Mouse (Mus musculus) cerebellum, postnatal 10 days (tissue): ENCODE results near the gene Rmnd5b.
"Not testable (repeated sequence)": the region's sequence is repeated elsewhere in the genome, so short reads cannot be mapped to it uniquely, and the experiment has no call there.

Experiments
- DNase-seq, 2 experiments: peaks; one replicate each; pipeline ENCODE4 v3.0.0; 2021; ENCODE audit warnings: mixed read lengths in 2 of 2

The Rmnd5b gene

DNA sequence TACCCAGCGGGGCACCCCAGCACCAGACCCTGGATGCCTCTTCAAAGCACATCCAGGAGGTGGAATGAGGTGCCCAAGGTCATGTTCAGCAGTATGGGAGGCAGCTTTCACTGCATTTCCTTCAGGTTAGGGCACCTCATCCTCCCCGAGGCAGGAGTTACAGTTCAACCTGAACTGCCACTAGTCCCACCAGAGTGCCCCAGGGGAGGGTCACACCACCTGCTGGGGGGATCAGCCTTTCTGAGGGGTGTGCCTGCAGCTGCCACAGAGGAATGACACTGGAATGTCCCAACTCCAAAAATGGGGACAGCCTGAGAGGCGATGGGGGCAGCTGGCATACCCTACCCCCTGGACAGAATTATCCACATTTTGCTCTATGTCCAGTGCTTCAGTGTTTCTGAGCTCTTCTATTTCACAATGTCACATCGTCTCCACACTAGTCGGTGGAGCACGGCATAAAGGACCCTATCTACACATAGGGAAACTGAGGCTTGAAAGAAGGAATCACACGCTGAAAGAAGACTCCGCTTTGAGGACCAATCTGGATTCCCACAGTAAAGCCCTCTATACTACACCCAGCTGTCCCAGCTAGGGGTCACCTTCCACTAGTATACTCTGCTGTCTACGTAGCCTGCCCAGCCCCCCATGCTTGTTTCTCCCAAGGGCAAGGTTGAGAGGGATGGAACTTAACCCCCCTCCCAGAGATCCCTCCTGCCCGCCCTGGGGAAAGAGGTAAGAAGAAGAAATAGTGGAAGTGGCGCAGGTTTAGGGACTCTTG lies 13.6 kb upstream of the Rmnd5b start:
- DNase-seq, result peak; percentile 34 to 47

DNA sequence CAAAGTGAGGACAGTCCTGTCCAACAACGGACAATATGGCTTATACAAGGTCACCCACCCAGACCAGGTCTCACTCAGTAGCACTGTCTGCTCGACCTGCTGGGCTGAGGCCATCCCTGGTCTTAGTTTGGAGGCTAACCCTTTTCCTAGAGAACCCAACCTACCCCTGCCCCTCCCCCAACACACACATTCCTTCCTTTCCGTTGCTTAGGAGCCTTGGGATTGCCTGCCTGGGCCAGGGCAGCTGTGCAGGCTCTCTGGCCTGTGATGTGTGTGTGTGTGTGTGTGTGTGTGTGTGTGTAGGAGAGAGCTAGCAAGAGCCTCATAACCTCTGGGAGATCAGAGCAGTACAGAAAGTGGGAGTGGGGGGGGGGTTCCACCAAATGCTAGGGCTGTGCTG lies 12.9 kb upstream of the Rmnd5b start:
- peak; percentile 43 to 45 for DNase-seq

DNA sequence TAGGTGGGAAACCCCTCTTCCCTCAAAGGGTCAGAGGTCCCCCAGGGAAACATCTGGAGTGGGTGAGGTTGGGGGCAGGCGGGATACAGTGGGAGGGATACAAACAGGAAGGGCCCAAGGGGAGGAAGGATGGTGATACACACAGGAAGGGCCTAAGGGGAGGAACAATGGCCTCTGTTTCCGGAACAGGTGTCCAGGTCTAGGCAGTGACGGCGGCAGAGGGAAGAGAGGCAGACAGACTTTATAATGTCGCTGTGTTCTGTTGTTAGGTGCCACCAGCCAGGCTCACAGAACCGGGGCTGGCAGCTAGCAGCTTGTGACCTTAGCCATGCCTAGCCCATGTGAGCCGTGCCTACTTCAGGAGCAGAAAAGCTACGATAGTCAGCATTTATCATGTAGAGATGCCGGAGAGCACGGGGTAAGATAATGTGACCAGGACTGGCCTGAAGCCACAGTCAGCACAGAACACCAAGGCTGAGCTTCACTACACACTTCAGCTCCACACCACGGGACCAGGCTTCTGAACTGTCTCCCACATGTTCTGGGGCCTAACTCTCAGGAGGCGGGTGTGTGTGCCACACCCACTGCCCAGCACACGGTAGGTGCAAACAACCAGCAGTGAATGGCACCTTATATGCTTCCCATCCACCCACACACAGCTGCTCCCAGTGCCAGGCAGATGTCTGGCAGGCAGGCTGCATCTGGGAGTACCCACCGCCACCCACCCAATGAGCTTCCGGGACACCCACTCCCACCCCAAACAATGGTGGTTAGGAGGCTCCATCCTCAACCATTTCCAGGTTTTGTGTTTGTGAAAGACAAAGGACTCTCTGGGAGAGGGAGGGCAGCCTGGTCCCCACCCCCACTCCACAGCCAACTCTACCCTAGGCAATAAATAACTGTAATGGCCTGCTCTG lies 11.3 kb upstream of the Rmnd5b start:
- peak; percentile 16 to 25 for DNase-seq

DNA sequence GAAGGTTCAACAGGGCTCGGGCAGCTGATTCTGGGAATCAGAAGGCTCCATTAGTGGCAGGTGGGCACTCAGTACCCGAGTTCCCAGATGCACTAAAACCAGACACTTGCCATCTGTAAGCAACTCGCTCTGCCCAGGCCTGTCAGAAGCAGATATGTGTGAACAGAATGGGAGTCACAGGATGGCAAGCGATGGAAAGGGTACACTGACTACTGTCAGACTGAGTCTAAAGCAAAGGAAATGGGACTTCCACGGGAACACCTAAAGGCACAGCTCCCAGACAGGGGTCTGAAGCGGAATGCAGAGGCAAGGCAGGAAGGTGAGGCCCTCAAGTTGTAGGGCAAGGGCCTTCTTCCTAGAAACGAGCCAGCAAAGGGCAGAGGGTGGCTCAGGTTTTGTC lies 10.5 kb upstream of the Rmnd5b start:
- DNase-seq, result peak in 1 of 2 experiments; percentile 66

DNA sequence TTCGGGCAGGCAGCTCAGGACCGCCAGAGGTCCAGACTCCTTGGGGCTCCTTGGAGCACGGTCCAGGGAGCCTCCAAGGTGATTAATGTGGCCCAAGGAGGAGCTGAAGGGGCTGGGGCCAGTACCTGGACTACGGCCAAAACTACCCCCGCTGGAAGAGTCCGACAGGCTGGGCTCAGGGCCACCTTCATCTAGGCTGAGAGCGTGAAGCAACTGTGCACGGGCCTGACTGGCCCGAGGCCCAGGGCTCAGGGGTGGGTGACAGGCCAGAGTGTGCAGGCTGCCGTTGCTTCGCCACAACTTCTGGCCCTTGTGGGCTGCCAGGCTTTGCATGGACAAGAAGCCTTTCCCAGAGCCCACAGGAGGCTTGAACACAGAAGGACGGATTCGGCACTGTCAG lies 9.6 kb upstream of the Rmnd5b start:
- DNase-seq, result peak; percentile 87 to 93

DNA sequence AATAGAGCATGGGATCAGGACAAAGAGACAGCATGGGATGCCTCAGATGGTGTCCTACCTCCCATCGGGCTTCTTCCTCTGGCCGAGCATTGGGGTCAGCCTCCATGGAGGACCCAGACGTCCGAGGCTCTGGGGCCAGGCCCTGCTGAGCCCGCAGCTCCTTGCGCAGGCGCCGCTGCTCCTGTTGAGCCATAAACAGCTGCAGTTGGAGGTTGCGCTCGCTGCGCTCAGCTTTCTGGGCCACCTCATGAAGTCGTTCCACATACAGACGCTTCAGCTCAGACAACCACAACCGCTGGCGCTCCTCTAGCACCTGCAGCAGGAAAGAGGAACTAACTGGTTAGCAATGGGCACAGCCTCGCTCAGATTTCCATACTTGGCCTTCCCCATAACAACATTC lies 8.5 kb upstream of the Rmnd5b start:
- no peak for DNase-seq

- DNase-seq, result peak; percentile 76 to 88
Observed at GRCm38 (mm10) chr11:51643761-51644160, 8.1 kb upstream of the Rmnd5b start.

GRCm38 (mm10) chr11:51643202-51643601 lies 7.5 kb upstream of the Rmnd5b start:
- DNase-seq, result peak in 1 of 2 experiments; percentile 38

DNA sequence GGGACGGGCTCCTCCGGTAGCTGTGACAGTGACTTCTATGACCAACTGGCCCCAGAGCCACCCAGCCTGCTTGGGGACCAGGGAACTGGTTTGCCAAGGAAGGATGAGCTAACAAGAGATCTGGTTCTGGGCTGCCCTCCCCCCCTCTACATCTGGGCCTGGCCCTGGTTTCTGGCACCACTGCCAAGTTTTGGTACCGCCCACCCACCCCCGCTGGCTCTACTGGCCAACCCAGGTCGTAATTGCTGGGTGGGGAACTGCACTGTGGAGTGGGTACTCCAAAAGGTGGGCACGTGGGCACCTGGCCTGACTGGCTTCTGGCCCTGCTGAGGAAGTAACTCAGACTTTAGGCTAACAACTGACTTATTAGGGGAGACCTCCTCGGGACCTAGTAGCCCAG lies 5.1 kb upstream of the Rmnd5b start:
- peak; percentile 57 to 67 for DNase-seq

DNA sequence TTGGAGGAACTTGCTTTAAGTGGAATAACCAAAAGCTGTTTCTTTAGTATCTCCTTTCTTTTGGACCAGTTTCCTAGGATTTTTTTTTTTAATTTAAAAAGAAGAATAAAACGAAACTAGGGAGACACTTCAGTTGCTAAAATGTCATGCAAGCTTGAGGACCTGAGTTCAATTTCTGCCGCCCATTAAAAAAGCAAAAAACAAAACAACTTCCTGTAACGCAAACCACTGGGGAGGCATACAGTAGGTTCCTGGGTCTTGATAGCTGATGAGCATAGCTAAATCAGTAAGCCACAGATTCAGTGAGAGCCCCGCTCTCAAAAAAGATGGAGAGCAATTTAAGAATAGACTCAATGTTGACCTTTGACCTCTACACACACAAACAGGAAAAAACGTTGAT lies 2.8 kb upstream of the Rmnd5b start:
- DNase-seq, result no peak

DNA sequence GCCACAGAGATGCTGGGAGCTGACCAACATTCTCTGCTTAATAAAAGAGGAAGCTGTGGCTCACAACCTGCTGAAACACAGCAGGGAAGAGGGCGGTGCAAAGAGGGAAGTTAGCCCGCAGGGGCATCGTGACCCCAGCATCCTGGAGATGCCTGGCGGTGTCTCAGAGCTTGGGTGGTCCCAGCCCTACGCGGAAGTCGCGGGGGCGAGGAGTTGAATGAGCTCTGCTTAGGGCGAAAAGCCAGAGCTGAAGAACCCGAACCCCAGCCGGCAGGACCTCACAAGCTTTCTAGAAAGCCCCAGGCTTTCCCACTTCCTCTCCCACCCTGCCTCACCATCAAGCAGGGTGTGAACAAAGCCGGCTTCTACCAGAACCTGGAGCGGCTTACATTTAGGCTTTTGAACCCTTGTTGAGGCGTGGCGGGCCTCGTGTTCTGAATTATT lies 2.3 kb upstream of the Rmnd5b start:
- DNase-seq, result peak in 1 of 2 experiments; percentile 42

DNA sequence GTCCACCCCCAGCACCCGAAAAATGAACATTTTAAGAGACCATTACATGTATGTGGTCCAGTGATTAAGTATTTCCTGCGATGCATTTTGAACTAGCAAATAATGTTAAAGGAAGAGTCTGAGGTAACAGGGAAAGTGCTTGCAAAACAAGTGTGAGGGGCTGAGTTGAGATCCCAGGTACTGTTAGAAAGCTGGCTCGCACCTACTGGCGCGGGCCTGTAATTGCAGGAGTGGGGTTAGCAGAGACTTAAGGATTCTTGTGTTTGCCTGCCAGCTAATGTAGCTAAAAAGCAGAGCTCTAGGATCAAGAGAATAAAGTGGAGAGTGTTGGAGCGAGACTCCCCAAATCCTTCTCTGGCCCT lies 608 bp upstream of the Rmnd5b start:
- DNase-seq, result peak; percentile 75 to 78

DNA sequence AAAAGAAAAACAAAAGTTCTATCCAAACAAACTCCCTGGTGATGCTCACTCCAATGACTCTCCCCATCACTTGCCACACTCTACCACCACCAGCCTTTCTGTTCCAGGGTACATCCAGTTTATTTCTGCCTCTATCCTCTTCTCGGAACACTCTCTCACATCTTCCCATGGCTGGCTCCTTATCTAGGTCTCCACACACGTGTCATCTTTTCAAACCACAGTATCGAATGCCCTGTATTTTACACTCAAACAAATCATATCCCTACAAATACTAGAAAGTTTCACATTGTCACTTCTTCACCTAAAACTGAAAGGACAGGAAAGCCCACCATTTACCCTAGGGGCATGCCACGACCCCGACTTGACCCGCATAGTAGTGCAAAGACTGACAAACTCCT lies 570 bp downstream of the Rmnd5b start:
- no peak for DNase-seq

DNA sequence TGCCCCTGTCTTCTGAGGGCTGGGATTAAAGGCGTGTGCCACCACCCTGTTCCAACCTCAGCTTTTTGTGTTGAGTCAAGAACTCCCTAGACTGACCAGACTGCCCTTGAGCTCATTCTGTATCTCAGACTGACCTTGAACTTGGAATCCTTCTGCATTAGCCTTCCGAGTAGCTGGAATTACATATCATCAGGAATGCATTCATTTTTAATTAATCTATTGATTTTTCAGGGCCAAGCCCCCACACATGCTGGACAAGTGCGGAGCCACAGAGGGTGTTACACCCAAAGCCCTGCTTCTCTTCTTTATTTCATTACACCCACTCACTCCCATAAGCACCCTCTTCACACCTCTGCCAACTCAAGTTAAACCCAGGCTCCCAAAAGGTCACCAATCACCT lies 2.0 kb downstream of the Rmnd5b start:
- DNase-seq, result no peak

DNA sequence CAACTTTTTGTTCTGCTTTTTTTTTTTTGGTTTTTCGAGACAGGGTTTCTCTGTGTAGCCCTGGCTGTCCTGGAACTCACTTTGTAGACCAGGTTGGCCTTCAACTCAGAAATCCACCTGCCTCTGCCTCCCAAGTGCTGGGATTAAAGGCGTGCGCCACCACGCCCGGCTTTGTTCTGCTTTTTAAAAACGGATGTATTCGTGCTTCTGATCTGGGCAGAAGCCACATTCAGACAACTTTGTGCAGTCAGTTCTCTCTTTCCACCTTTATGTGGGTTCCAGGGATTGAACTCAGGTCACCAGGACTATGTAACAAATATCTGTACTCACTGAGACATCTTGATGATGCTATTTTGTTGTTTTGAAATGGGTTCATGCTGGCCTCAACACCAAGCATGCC lies 2.5 kb downstream of the Rmnd5b start:
- not testable (repeated sequence) for DNase-seq

DNA sequence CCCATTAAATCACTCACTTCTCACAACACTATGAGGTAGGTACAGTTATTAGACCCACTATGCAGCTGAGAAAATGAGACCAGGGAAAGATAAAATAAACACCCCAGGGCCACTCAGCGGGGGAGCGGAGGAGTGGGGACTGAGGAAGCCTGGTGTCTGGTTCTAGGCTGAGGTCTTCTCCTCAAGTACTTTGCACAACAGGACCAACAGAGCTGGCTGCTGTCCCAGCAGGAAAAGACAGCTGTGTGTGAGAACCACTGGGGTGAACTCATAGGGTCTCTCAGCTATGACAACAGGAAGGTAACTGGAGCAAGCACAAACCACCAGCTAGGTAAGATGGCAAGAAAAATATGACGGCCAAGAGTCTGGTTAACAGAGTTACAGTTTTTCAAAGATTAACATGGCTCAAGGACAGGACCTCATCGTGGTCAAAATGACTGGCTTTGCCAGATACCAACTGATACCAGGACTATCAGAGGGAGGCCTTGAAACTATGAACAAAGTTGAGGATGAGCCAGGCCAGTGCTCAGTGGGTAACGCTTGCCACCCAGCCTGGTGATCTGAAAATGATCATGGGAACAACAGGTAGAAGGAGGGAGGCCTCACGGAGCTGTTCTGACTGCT lies 3.5 kb downstream of the Rmnd5b start:
- DNase-seq, result peak; percentile 3 to 18

DNA sequence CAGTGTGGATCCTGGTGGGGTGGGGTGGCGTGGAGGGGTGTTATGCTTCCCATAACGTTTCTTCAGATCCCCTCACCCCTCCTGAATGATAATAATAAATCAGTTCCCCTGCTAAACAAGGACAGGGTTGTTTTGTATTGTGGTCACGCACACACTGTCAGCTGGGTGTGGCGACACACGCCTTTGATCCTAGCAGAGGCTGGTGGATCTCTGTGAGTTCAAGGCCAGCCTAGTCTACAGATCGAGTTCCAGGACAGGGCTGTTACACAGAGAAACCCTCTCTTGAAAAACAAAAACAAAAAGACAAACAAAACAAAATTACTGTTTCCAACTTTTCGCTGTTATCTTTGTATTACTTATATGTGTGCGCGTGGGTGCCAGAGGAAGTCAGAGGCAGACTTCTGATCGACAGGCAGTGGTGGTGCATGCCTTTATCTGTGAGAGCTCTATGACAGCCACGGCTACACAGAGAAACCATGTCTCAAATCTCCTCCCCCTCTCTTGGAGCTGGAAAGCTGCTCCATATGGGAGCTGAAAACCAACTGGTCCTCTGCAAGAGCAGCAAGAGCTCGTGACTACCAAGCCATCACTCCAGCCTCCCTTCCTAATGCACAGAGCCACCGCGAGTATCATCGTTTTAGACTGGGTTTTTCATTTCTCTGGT lies 5.9 kb downstream of the Rmnd5b start:
- DNase-seq, result no peak

DNA sequence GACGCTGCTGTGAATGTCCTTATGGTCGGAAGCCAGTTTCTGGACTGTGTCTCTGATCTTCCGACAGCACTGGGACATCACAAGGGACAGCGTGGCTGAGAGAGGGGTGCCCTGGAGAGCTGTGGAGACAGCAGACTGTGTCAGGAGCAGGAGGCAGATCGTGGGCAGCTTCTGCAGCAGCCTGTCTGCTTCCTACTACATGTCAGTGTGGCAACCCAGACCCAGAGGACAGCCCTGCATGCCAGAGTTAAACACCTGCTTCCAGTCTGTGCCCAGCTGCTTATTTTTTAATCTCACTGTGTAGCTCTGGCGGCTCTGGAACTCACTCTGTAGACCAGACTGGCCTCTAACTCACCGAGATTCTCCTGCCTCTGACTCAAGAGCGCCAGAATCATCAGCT lies 7.8 kb downstream of the Rmnd5b start:
- no peak for DNase-seq

GRCm38 (mm10) chr11:51627425-51627824 lies 8.3 kb downstream of the Rmnd5b start:
- no peak for DNase-seq

GRCm38 (mm10) chr11:51625187-51625820 lies 10.4 kb downstream of the Rmnd5b start:
- no peak for DNase-seq

GRCm38 (mm10) chr11:51622971-51623491 lies 12.7 kb downstream of the Rmnd5b start:
- DNase-seq, result peak in 1 of 2 experiments; percentile 19

GRCm38 (mm10) chr11:51621776-51622175 lies 13.9 kb downstream of the Rmnd5b start:
- no peak for DNase-seq
